Mouse (Mus musculus): ENCODE results near the gene Plcl1. TPM values are rescaled to one million over a fixed set of nuclear protein-coding genes. Genes with fewer than 3 reads are reported as not detected.

The Plcl1 gene
- total and polyA plus RNA-seq, 3 experiments, result not detected

GRCm38 (mm10) chr1:55372626-55373025 is 33.1 kb upstream of the Plcl1 start:
- Histone ChIP-seq H3K4me3 (ENCODE audit: control insufficient read depth in 1 of 2, insufficient read depth in 1 of 2, low read depth in 2 of 2, low read length in 2 of 2) (no peak overlapping the region), H3K4me1 (ENCODE audit: control insufficient read depth in 1 of 2, insufficient read depth in 2 of 2, low read length in 2 of 2) (no peaks in the 10 kb centered on the region), H3K27ac (ENCODE audit: control insufficient read depth, low read depth, low read length) (no peak overlapping the region), H3K79me2 (ENCODE audit: control insufficient read depth, insufficient read depth, low read length, poor library complexity) (no peaks in the 10 kb centered on the region), H3K36me3 (ENCODE audit: control insufficient read depth in 1 of 2, insufficient read depth in 2 of 2, low read length in 2 of 2) (no peaks in the 10 kb centered on the region), H3K9me3 (replicated peaks; ENCODE audit: insufficient read depth, low read length) (no peaks in the 10 kb centered on the region), H3K9ac (ENCODE audit: control insufficient read depth, low read depth, low read length, poor library complexity, severe bottlenecking) (no peak overlapping the region), H3K27me3 (ENCODE audit: control insufficient read depth in 1 of 2, insufficient read depth in 2 of 2, low read length in 2 of 2) (no peaks in the 10 kb centered on the region)
- no peak for TF ChIP-seq EP300 (IDR thresholded peaks at IDR 0.05; ENCODE audit: low read depth in 1 of 2, low read length in 2 of 2)
- TF ChIP-seq CHD2 (IDR thresholded peaks at IDR 0.05; ENCODE audit: low read length), result no peak
- no peak for TF ChIP-seq TAL1 (IDR thresholded peaks at IDR 0.05; ENCODE audit: low read length)
- TF ChIP-seq CHD1 (IDR thresholded peaks at IDR 0.05; ENCODE audit: low read depth, low read length), result no peak
- no peak for TF ChIP-seq SMC3 (IDR thresholded peaks at IDR 0.05; ENCODE audit: low read depth, low read length)
- TF ChIP-seq KAT2A (conservative IDR thresholded peaks at IDR 0.05; ENCODE audit: low read depth, low read length), result no peak
- DNase-seq (ENCODE audit: low read depth, low spot score), result no peak

- no peak overlapping the region for H3K9ac ChIP-seq (ENCODE audit: control insufficient read depth, low read depth, low read length, poor library complexity, severe bottlenecking)
- H3K4me3 ChIP-seq (ENCODE audit: control insufficient read depth in 1 of 2, insufficient read depth in 1 of 2, low read depth in 2 of 2, low read length in 2 of 2), result no peak overlapping the region
- no peaks in the 10 kb centered on the region for H3K36me3 ChIP-seq (ENCODE audit: control insufficient read depth in 1 of 2, insufficient read depth in 2 of 2, low read length in 2 of 2)
- H3K79me2 ChIP-seq (ENCODE audit: control insufficient read depth, insufficient read depth, low read length, poor library complexity), result no peaks in the 10 kb centered on the region
- H3K27ac ChIP-seq (ENCODE audit: control insufficient read depth, low read depth, low read length), result no peak overlapping the region
- H3K27me3 ChIP-seq (ENCODE audit: control insufficient read depth in 1 of 2, insufficient read depth in 2 of 2, low read length in 2 of 2), result no peaks in the 10 kb centered on the region; a peak in 1 of 4 replicates
- H3K4me1 ChIP-seq (ENCODE audit: control insufficient read depth in 1 of 2, insufficient read depth in 2 of 2, low read length in 2 of 2), result no peaks in the 10 kb centered on the region
- no peak for DNase-seq (ENCODE audit: low read depth, low spot score)
- H3K9me3 ChIP-seq (replicated peaks; ENCODE audit: insufficient read depth, low read length), result no peaks in the 10 kb centered on the region
- TF ChIP-seq SMC3 (IDR thresholded peaks at IDR 0.05; ENCODE audit: low read depth, low read length), result no peak
- TF ChIP-seq USF2 (IDR thresholded peaks at IDR 0.05; ENCODE audit: borderline replicate concordance in 1 of 2, insufficient read depth in 1 of 2, low read depth in 1 of 2, low read length in 2 of 2), result no peak
- no peak for TF ChIP-seq CHD2 (IDR thresholded peaks at IDR 0.05; ENCODE audit: low read length)
- no peak for TF ChIP-seq GABPA (IDR thresholded peaks at IDR 0.05; ENCODE audit: low read depth, low read length)
- TF ChIP-seq USF1 (IDR thresholded peaks at IDR 0.05; ENCODE audit: low read depth, low read length), result no peak
- TF ChIP-seq TAL1 (IDR thresholded peaks at IDR 0.05; ENCODE audit: low read length), result no peak
- TF ChIP-seq HCFC1 (IDR thresholded peaks at IDR 0.05; ENCODE audit: low read depth, low read length), result no peak
- no peak for TF ChIP-seq BHLHE40 (IDR thresholded peaks at IDR 0.05; ENCODE audit: borderline replicate concordance, low read depth, low read length)
- TF ChIP-seq JUND (IDR thresholded peaks at IDR 0.05; ENCODE audit: low read depth, low read length), result no peak
- TF ChIP-seq MYB (IDR thresholded peaks at IDR 0.05; ENCODE audit: low read depth, low read length), result no peak
Measured at GRCm38 (mm10) chr1:55380527-55380926, 25.2 kb upstream of the Plcl1 start.

GRCm38 (mm10) chr1:55383114-55383773 is 22.5 kb upstream of the Plcl1 start:
- no peaks in the 10 kb centered on the region for H3K36me3 ChIP-seq (ENCODE audit: control insufficient read depth in 1 of 2, insufficient read depth in 2 of 2, low read length in 2 of 2)
- TF ChIP-seq RAD21 (IDR thresholded peaks at IDR 0.05; ENCODE audit: low read depth, low read length) (peak; percentile 94), ZC3H11A (IDR thresholded peaks at IDR 0.05; ENCODE audit: low read depth, low read length) (peak; percentile 93), POLR2AphosphoS5 (IDR thresholded peaks at IDR 0.05; ENCODE audit: borderline replicate concordance, low read depth, low read length) (no peak), HCFC1 (IDR thresholded peaks at IDR 0.05; ENCODE audit: low read depth, low read length) (no peak), CTCF (IDR thresholded peaks at IDR 0.05 in 2 of 3, conservative IDR thresholded peaks at IDR 0.05 in 1 of 3; ENCODE audit: control insufficient read depth in 1 of 3, insufficient read depth in 1 of 3, low read depth in 2 of 3, low read length in 3 of 3, poor library complexity in 1 of 3, severe bottlenecking in 1 of 3) (peak; percentile 88 to 98 (median 95)), SMC3 (IDR thresholded peaks at IDR 0.05; ENCODE audit: low read depth, low read length) (peak; percentile 97), NRF1 (IDR thresholded peaks at IDR 0.05; ENCODE audit: insufficient read depth, low read depth, low read length, poor library complexity, severe bottlenecking) (no peak), ZNF384 (IDR thresholded peaks at IDR 0.05; ENCODE audit: low read depth, low read length) (peak; percentile 58; the same call in 1 of the 2 replicates), SIN3A (IDR thresholded peaks at IDR 0.05; ENCODE audit: low read length) (0 out of 2 replicates have a peak, but pooled peaks have one; percentile 31)
- peak; percentile 81 for DNase-seq (ENCODE audit: low read depth, low spot score)
- H3K4me1 ChIP-seq (ENCODE audit: control insufficient read depth in 1 of 2, insufficient read depth in 2 of 2, low read length in 2 of 2), result no peaks in the 10 kb centered on the region
- H3K9me3 ChIP-seq (replicated peaks; ENCODE audit: insufficient read depth, low read length), result no peaks in the 10 kb centered on the region
- H3K79me2 ChIP-seq (ENCODE audit: control insufficient read depth, insufficient read depth, low read length, poor library complexity), result no peaks in the 10 kb centered on the region
- no peak overlapping the region for H3K27ac ChIP-seq (ENCODE audit: control insufficient read depth, low read depth, low read length)
- no peaks in the 10 kb centered on the region; a peak in 1 of 4 replicates for H3K27me3 ChIP-seq (ENCODE audit: control insufficient read depth in 1 of 2, insufficient read depth in 2 of 2, low read length in 2 of 2)
- H3K4me3 ChIP-seq (ENCODE audit: control insufficient read depth in 1 of 2, insufficient read depth in 1 of 2, low read depth in 2 of 2, low read length in 2 of 2), result no peak overlapping the region
- H3K9ac ChIP-seq (ENCODE audit: control insufficient read depth, low read depth, low read length, poor library complexity, severe bottlenecking), result no peak overlapping the region

All from MEL (cell line).